Comparison of ENCODE assay signal across 8 mouse cellular contexts in genomic region chr2:119237871-119238220, GRCm38 (mm10). TPM values are rescaled to one million over a fixed set of nuclear protein-coding genes. Genes with fewer than 3 reads are reported as not detected.
DNase-seq lines count a peak whose midpoint lies in the region; ATAC-seq lines count a peak whose summit lies in the region.

No protein-coding gene starts in this region.

- no peak overlapping the region for H3K27ac ChIP-seq in hindbrain, embryonic 14.5 days
- no peak overlapping the region for H3K27ac ChIP-seq in midbrain, embryonic 13.5 days

- no peak overlapping the region for H3K9ac ChIP-seq in hindbrain, embryonic 14.5 days
- H3K9ac ChIP-seq in midbrain, embryonic 13.5 days (replicated peaks) = 0 out of 2 replicates have a peak overlapping the region, but pooled peaks have one; percentile 44

- H3K36me3 ChIP-seq in hindbrain, embryonic 14.5 days (replicated peaks; ENCODE audit: control insufficient read depth, insufficient read depth) = no peaks in the 10 kb centered on the region
- no peaks in the 10 kb centered on the region for H3K36me3 ChIP-seq in midbrain, embryonic 13.5 days

- DNase-seq in adrenal gland, postnatal 14 days = peak; percentile 49
- DNase-seq in adrenal gland, postnatal 4 days (ENCODE audit: low spot score in 2 of 2) = no peak
- peak; percentile 48 for DNase-seq in retina, postnatal 1 day
- DNase-seq in retina, embryonic 14.5 days (ENCODE audit: low spot score) = no peak
- no peak for DNase-seq in hindbrain, embryonic 14.5 days (ENCODE audit: low spot score)
- DNase-seq in frontal cortex, adult 2 months (ENCODE audit: extremely low spot score in 1 of 2, low spot score in 1 of 2) = no peak
- no peak for DNase-seq in urinary bladder, postnatal 25 days (ENCODE audit: low spot score)

- H3K4me1 ChIP-seq in hindbrain, embryonic 14.5 days (replicated peaks; ENCODE audit: control insufficient read depth, insufficient read depth, low read length) = peaks cover 6% of the 10 kb centered on the region; the same call in 1 of the 2 replicates
- peaks cover 14% of the 10 kb centered on the region for H3K4me1 ChIP-seq in midbrain, embryonic 13.5 days (replicated peaks)

- no peak for ATAC-seq in hindbrain, embryonic 14.5 days (ENCODE audit: low FRiP score)
- ATAC-seq in midbrain, embryonic 13.5 days = no peak

- peak overlapping the region; percentile 34 for H3K4me3 ChIP-seq in hindbrain, embryonic 14.5 days (replicated peaks; ENCODE audit: low read length)
- H3K4me3 ChIP-seq in midbrain, embryonic 13.5 days (replicated peaks) = peak overlapping the region; percentile 42

- H3K4me2 ChIP-seq in hindbrain, embryonic 14.5 days (replicated peaks) = peak overlapping the region; percentile 63
- H3K4me2 ChIP-seq in midbrain, embryonic 13.5 days (replicated peaks) = peak overlapping the region; percentile 62

- H3K9me3 ChIP-seq in hindbrain, embryonic 14.5 days (ENCODE audit: control insufficient read depth, low read length) = no peaks in the 10 kb centered on the region
- H3K9me3 ChIP-seq in midbrain, embryonic 13.5 days = no peaks in the 10 kb centered on the region

- H3K27me3 ChIP-seq in hindbrain, embryonic 14.5 days (ENCODE audit: control insufficient read depth, insufficient read depth, low read length) = peaks cover 60% of the 10 kb centered on the region
- peaks cover 62% of the 10 kb centered on the region for H3K27me3 ChIP-seq in midbrain, embryonic 13.5 days

- 1% methylated on average over 31 of the region's 31 CpGs for WGBS in hindbrain, embryonic 14.5 days
- WGBS in midbrain, embryonic 13.5 days = 2% methylated on average over 31 of the region's 31 CpGs

RNA-seq across cellular contexts. Expression of gene Spint1, which starts 0.7 kb away (rescaled TPM):
- 4.7 and 4.8 TPM in 2 replicates for total RNA-seq in adrenal gland, postnatal 14 days (2021)
- 10 to 100 TPM in 1 of 2 experiments, 1 to 10 TPM in 1; 8.2 to 17.6 TPM for total RNA-seq in adrenal gland, postnatal 4 days (2021)
- polyA plus RNA-seq in hindbrain, embryonic 14.5 days (2014; fragmentation: Nextera tagmentation; extraction: Ambion mirVana) = 0.78 and 0.90 TPM in 2 replicates
- 0.34 and 0.48 TPM in 2 replicates for polyA plus RNA-seq in midbrain, embryonic 13.5 days (2015; fragmentation: Nextera tagmentation; extraction: Ambion mirVana)
- polyA plus RNA-seq in frontal cortex, adult 2 months (2012; rRNA removed) = 1.4 and 1.5 TPM in 2 replicates

RNA-seq across cellular contexts. Expression of gene Ppp1r14d, which starts 8.1 kb away (rescaled TPM):
- not detected in 2 replicates for total RNA-seq in adrenal gland, postnatal 14 days (2021)
- total RNA-seq in adrenal gland, postnatal 4 days (2021) = not detected
- not detected in 2 replicates for polyA plus RNA-seq in hindbrain, embryonic 14.5 days (2014; fragmentation: Nextera tagmentation; extraction: Ambion mirVana)
- not detected in 2 replicates for polyA plus RNA-seq in midbrain, embryonic 13.5 days (2015; fragmentation: Nextera tagmentation; extraction: Ambion mirVana)
- not detected in 2 replicates for polyA plus RNA-seq in frontal cortex, adult 2 months (2012; rRNA removed)

RNA-seq across cellular contexts. Expression of gene Dnajc17, which starts 29.3 kb away (rescaled TPM):
- 12.7 and 17.9 TPM in 2 replicates for total RNA-seq in adrenal gland, postnatal 14 days (2021)
- 10 to 100 TPM; 24.4 to 26.0 TPM for total RNA-seq in adrenal gland, postnatal 4 days (2021)
- polyA plus RNA-seq in hindbrain, embryonic 14.5 days (2014; fragmentation: Nextera tagmentation; extraction: Ambion mirVana) = 20.1 and 21.5 TPM in 2 replicates
- 24.0 and 24.3 TPM in 2 replicates for polyA plus RNA-seq in midbrain, embryonic 13.5 days (2015; fragmentation: Nextera tagmentation; extraction: Ambion mirVana)
- 35.4 and 40.1 TPM in 2 replicates for polyA plus RNA-seq in frontal cortex, adult 2 months (2012; rRNA removed)

RNA-seq across cellular contexts. Expression of gene Zfyve19, which starts 29.4 kb away (rescaled TPM):
- 24.9 and 33.6 TPM in 2 replicates for total RNA-seq in adrenal gland, postnatal 14 days (2021)
- total RNA-seq in adrenal gland, postnatal 4 days (2021) = 10 to 100 TPM; 38.8 to 43.2 TPM
- 51.7 and 61.7 TPM in 2 replicates for polyA plus RNA-seq in hindbrain, embryonic 14.5 days (2014; fragmentation: Nextera tagmentation; extraction: Ambion mirVana)
- polyA plus RNA-seq in midbrain, embryonic 13.5 days (2015; fragmentation: Nextera tagmentation; extraction: Ambion mirVana) = 56.7 and 59.1 TPM in 2 replicates
- polyA plus RNA-seq in frontal cortex, adult 2 months (2012; rRNA removed) = 48.3 and 78.0 TPM in 2 replicates

RNA-seq across cellular contexts. Expression of gene Rhov, which starts 33.2 kb away (rescaled TPM):
- 0.41 TPM in 1 of 2 replicates, not detected in the other for total RNA-seq in adrenal gland, postnatal 14 days (2021)
- total RNA-seq in adrenal gland, postnatal 4 days (2021) = under 1 TPM; 0.62 to 0.76 TPM
- polyA plus RNA-seq in hindbrain, embryonic 14.5 days (2014; fragmentation: Nextera tagmentation; extraction: Ambion mirVana) = 20.9 and 26.9 TPM in 2 replicates
- 15.1 and 15.5 TPM in 2 replicates for polyA plus RNA-seq in midbrain, embryonic 13.5 days (2015; fragmentation: Nextera tagmentation; extraction: Ambion mirVana)
- polyA plus RNA-seq in frontal cortex, adult 2 months (2012; rRNA removed) = 6.2 and 6.5 TPM in 2 replicates

Comparison
In these comparisons a context has a peak if more than half of its experiments do, and no peak if none do; other contexts are left out.
1. DNase-seq: peak in adrenal gland, postnatal 14 days (single experiment) and retina, postnatal 1 day (single experiment); none in adrenal gland, postnatal 4 days (0 of 2), retina, embryonic 14.5 days (single experiment), hindbrain, embryonic 14.5 days (single experiment), frontal cortex, adult 2 months (0 of 2) and urinary bladder, postnatal 25 days (single experiment).